Mouse (Mus musculus): ENCODE data around the gene Ccm2l. TPM values are rescaled to one million over a fixed set of nuclear protein-coding genes. Genes with fewer than 3 reads are reported as not detected.

Ccm2l gene
- total and polyA plus RNA-seq, 2 experiments: 2.3 to 5.5 TPM

DNA sequence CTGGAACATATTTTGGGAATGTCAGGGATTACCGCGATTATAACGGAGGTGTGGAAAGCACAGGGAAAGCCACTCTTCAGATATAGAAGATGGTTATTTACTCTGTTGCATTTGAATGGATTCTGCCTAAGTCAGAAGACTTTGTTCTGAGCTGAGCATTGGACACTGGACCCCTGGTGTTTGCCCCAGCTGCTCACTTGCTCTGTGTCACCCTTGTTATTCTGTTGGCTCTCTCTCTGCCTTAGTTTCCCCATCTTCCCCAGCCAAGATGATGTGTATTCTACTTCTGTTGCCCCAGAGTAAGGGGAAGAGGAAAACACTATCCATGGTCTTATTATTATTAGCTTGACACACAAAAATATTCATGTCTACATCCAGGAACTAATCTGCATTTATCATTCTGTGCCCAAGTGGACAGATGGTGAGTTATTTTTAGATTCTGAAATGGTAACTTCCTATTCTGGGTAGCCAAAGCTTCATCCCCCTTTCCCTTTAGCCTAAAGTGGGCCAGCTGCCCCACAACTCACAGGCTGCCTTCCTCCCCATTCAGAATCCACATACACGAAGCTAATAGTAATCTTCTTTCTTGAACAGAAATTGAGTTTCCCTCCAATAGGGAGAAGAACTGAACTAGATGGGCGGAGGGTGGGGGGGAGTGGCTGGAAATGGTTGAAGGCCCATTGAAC, 32.1 kb upstream of the Ccm2l start:
- Histone ChIP-seq H3K79me2 (ENCODE audit: control insufficient read depth, insufficient read depth, low read length) (no peaks in the 10 kb centered on the region), H3K4me3 (ENCODE audit: insufficient read depth, low read depth, low read length) (no peak overlapping the region), H3K9ac (ENCODE audit: low read depth, low read length) (no peak overlapping the region), H3K27me3 (ENCODE audit: control insufficient read depth, insufficient read depth, low read length) (peaks cover 18% of the 10 kb centered on the region), H3K4me1 (ENCODE audit: control insufficient read depth, insufficient read depth, low read length) (no peaks in the 10 kb centered on the region), H3K36me3 (ENCODE audit: control insufficient read depth, insufficient read depth, low read length) (no peaks in the 10 kb centered on the region), H3K27ac (replicated peaks; ENCODE audit: insufficient read depth, low read depth, low read length) (no peak overlapping the region)
- 68% methylated on average over 5 of the region's 5 CpGs for WGBS
- no peak for DNase-seq (ENCODE audit: extremely low read depth, low read depth, low spot score)
- TF ChIP-seq CTCF (IDR thresholded peaks at IDR 0.05; ENCODE audit: low read depth, low read length): no peak
- TF ChIP-seq POLR2A (IDR thresholded peaks at IDR 0.05; ENCODE audit: extremely low read depth, insufficient read depth, low read length): no peak

DNA sequence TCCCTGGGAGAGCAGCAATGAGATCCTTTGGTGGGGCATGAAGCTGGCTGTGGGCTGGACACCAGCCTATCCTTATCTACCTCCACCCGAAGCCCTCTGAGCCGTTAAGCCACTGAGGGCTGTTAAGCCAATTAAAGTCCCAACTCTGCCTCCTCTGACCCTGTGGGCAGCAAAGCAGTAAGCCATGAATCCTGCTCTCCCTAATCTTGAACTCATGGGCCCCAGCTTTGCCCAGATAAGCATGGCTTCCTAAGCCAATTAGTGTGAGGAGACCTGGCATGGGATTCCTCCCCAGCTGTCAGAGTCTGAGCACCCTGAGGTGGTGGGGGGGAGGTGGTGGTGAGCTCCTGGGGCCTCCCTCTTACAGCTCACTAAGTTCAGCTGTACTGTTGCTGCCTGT, 29.1 kb upstream of the Ccm2l start:
- H3K27me3 ChIP-seq (ENCODE audit: control insufficient read depth, insufficient read depth, low read length): peaks cover 11% of the 10 kb centered on the region
- no peak for TF ChIP-seq CTCF (IDR thresholded peaks at IDR 0.05; ENCODE audit: low read depth, low read length)
- no peak for TF ChIP-seq POLR2A (IDR thresholded peaks at IDR 0.05; ENCODE audit: extremely low read depth, insufficient read depth, low read length)

GRCm38 (mm10) chr2:153043886-153044285, 21.9 kb upstream of the Ccm2l start:
- no peak overlapping the region for H3K27ac ChIP-seq (replicated peaks; ENCODE audit: insufficient read depth, low read depth, low read length)
- H3K27me3 ChIP-seq (ENCODE audit: control insufficient read depth, insufficient read depth, low read length): no peaks in the 10 kb centered on the region
- H3K36me3 ChIP-seq (ENCODE audit: control insufficient read depth, insufficient read depth, low read length): no peaks in the 10 kb centered on the region
- 64% methylated on average over 3 of the region's 3 CpGs for WGBS
- no peak for DNase-seq (ENCODE audit: extremely low read depth, low read depth, low spot score)
- TF ChIP-seq POLR2A (IDR thresholded peaks at IDR 0.05; ENCODE audit: extremely low read depth, insufficient read depth, low read length) (no peak), CTCF (IDR thresholded peaks at IDR 0.05; ENCODE audit: low read depth, low read length) (no peak)
- no peak overlapping the region for H3K4me3 ChIP-seq (ENCODE audit: insufficient read depth, low read depth, low read length)
- no peak overlapping the region for H3K9ac ChIP-seq (ENCODE audit: low read depth, low read length)
- H3K4me1 ChIP-seq (ENCODE audit: control insufficient read depth, insufficient read depth, low read length): no peaks in the 10 kb centered on the region
- no peaks in the 10 kb centered on the region for H3K79me2 ChIP-seq (ENCODE audit: control insufficient read depth, insufficient read depth, low read length)

More for the DNA sequence above, 29.1 kb upstream of the Ccm2l start:
- DNase-seq (ENCODE audit: extremely low read depth, low read depth, low spot score): no peak
- Histone ChIP-seq H3K36me3 (ENCODE audit: control insufficient read depth, insufficient read depth, low read length) (no peaks in the 10 kb centered on the region), H3K4me1 (ENCODE audit: control insufficient read depth, insufficient read depth, low read length) (no peaks in the 10 kb centered on the region), H3K79me2 (ENCODE audit: control insufficient read depth, insufficient read depth, low read length) (no peaks in the 10 kb centered on the region), H3K9ac (ENCODE audit: low read depth, low read length) (no peak overlapping the region), H3K27ac (replicated peaks; ENCODE audit: insufficient read depth, low read depth, low read length) (no peak overlapping the region), H3K4me3 (ENCODE audit: insufficient read depth, low read depth, low read length) (no peak overlapping the region)
- WGBS: 17% methylated on average over 2 of the region's 2 CpGs

GRCm38 (mm10) chr2:153045884-153046299, 19.9 kb upstream of the Ccm2l start:
- Histone ChIP-seq H3K27me3 (ENCODE audit: control insufficient read depth, insufficient read depth, low read length) (no peaks in the 10 kb centered on the region), H3K36me3 (ENCODE audit: control insufficient read depth, insufficient read depth, low read length) (no peaks in the 10 kb centered on the region), H3K79me2 (ENCODE audit: control insufficient read depth, insufficient read depth, low read length) (no peaks in the 10 kb centered on the region), H3K27ac (replicated peaks; ENCODE audit: insufficient read depth, low read depth, low read length) (no peak overlapping the region), H3K4me3 (ENCODE audit: insufficient read depth, low read depth, low read length) (no peak overlapping the region), H3K9ac (ENCODE audit: low read depth, low read length) (no peak overlapping the region), H3K4me1 (ENCODE audit: control insufficient read depth, insufficient read depth, low read length) (no peaks in the 10 kb centered on the region)
- TF ChIP-seq POLR2A (IDR thresholded peaks at IDR 0.05; ENCODE audit: extremely low read depth, insufficient read depth, low read length) (no peak), CTCF (IDR thresholded peaks at IDR 0.05; ENCODE audit: low read depth, low read length) (no peak)
- WGBS: 54% methylated on average over 8 of the region's 8 CpGs
- no peak for DNase-seq (ENCODE audit: extremely low read depth, low read depth, low spot score)

- TF ChIP-seq POLR2A (IDR thresholded peaks at IDR 0.05; ENCODE audit: extremely low read depth, insufficient read depth, low read length) (no peak), CTCF (IDR thresholded peaks at IDR 0.05; ENCODE audit: low read depth, low read length) (peak; percentile 85)
- H3K4me3 ChIP-seq (ENCODE audit: insufficient read depth, low read depth, low read length): no peak overlapping the region
- H3K27me3 ChIP-seq (ENCODE audit: control insufficient read depth, insufficient read depth, low read length): no peaks in the 10 kb centered on the region; the same call in none of the 2 replicates
- no peaks in the 10 kb centered on the region for H3K4me1 ChIP-seq (ENCODE audit: control insufficient read depth, insufficient read depth, low read length)
- WGBS: 39% methylated on average over 17 of the region's 17 CpGs
- no peak overlapping the region for H3K27ac ChIP-seq (replicated peaks; ENCODE audit: insufficient read depth, low read depth, low read length)
- peak; percentile 8 for DNase-seq (ENCODE audit: extremely low read depth, low read depth, low spot score)
- H3K79me2 ChIP-seq (ENCODE audit: control insufficient read depth, insufficient read depth, low read length): no peaks in the 10 kb centered on the region
- H3K9ac ChIP-seq (ENCODE audit: low read depth, low read length): no peak overlapping the region
- no peaks in the 10 kb centered on the region for H3K36me3 ChIP-seq (ENCODE audit: control insufficient read depth, insufficient read depth, low read length)
Observed at GRCm38 (mm10) chr2:153047828-153048465, 17.8 kb upstream of the Ccm2l start.
